Mouse (Mus musculus): ENCODE measurements at regions not wholly inside any gene's neighbourhood (a gene's known extent, or its start where the extent isn't known, plus 50 kb on each side); places are given as distances from the start of the nearest gene placed in this dataset.
"Not testable (repeated sequence)": the region's sequence is repeated elsewhere in the genome, so short reads cannot be mapped to it uniquely, and the experiment has no call there.

GRCm38 (mm10) chr6:89140469-89140868 lies 222.0 kb downstream of the Plxna1 start:
- no peak for DNase-seq (ENCODE audit: low spot score in 2 of 2)

GRCm38 (mm10) chr6:89153027-89153662 lies 209.3 kb downstream of the Plxna1 start:
- DNase-seq (ENCODE audit: low spot score in 2 of 2): no peak

GRCm38 (mm10) chr6:89157501-89157900 lies 204.9 kb downstream of the Plxna1 start:
- DNase-seq (ENCODE audit: low spot score in 2 of 2): no peak

- DNase-seq (ENCODE audit: low spot score in 2 of 2): peak in 1 of 2 experiments; percentile 15
These were observed 202.4 kb downstream of the Plxna1 start for GRCm38 (mm10) chr6:89160051-89160450.

- DNase-seq (ENCODE audit: low spot score in 2 of 2): peak in 1 of 2 experiments; percentile 8
These were observed 200.7 kb downstream of the Plxna1 start for GRCm38 (mm10) chr6:89161746-89162145.

GRCm38 (mm10) chr6:89169520-89169919 lies 192.9 kb downstream of the Plxna1 start:
- no peak for DNase-seq (ENCODE audit: low spot score in 2 of 2)

GRCm38 (mm10) chr6:89184920-89185319 lies 177.5 kb downstream of the Plxna1 start:
- DNase-seq (ENCODE audit: low spot score in 2 of 2): not testable (repeated sequence)

- not testable (repeated sequence) for DNase-seq (ENCODE audit: low spot score in 2 of 2)
These were observed 161.7 kb downstream of the Plxna1 start for GRCm38 (mm10) chr6:89200514-89201284.

GRCm38 (mm10) chr6:89215021-89215420 lies 147.4 kb downstream of the Plxna1 start:
- no peak for DNase-seq (ENCODE audit: low spot score in 2 of 2)

GRCm38 (mm10) chr6:89235416-89236075 lies 126.9 kb downstream of the Plxna1 start:
- DNase-seq (ENCODE audit: low spot score in 2 of 2): peak in 1 of 2 experiments; percentile 40

- no peak for DNase-seq (ENCODE audit: low spot score in 2 of 2)
These were observed 126.2 kb downstream of the Plxna1 start for GRCm38 (mm10) chr6:89236226-89236625.

- DNase-seq (ENCODE audit: low spot score in 2 of 2): peak in 1 of 2 experiments; percentile 64
These were observed 125.4 kb downstream of the Plxna1 start for GRCm38 (mm10) chr6:89236892-89237646.

GRCm38 (mm10) chr6:89238871-89239270 lies 123.5 kb downstream of the Plxna1 start:
- DNase-seq (ENCODE audit: low spot score in 2 of 2): peak in 1 of 2 experiments; percentile 57

GRCm38 (mm10) chr6:89239511-89239910 lies 122.9 kb downstream of the Plxna1 start:
- DNase-seq (ENCODE audit: low spot score in 2 of 2): peak in 1 of 2 experiments; percentile 33

GRCm38 (mm10) chr6:89240168-89240705 lies 122.2 kb downstream of the Plxna1 start:
- DNase-seq (ENCODE audit: low spot score in 2 of 2): no peak

- no peak for DNase-seq (ENCODE audit: low spot score in 2 of 2)
These were observed 119.8 kb downstream of the Plxna1 start for GRCm38 (mm10) chr6:89242371-89243288.

GRCm38 (mm10) chr6:89245506-89245905 lies 116.9 kb downstream of the Plxna1 start:
- no peak for DNase-seq (ENCODE audit: low spot score in 2 of 2)

GRCm38 (mm10) chr6:89246261-89246660 lies 116.2 kb downstream of the Plxna1 start:
- DNase-seq (ENCODE audit: low spot score in 2 of 2): no peak

GRCm38 (mm10) chr6:89248574-89248973 lies 113.8 kb downstream of the Plxna1 start:
- no peak for DNase-seq (ENCODE audit: low spot score in 2 of 2)

GRCm38 (mm10) chr6:89249303-89249702 lies 113.1 kb downstream of the Plxna1 start:
- DNase-seq (ENCODE audit: low spot score in 2 of 2): peak; percentile 27 to 59
